Mouse (Mus musculus): ENCODE measurements around the gene Rpl32.

Gene Rpl32

GRCm38 (mm10) chr6:115815041-115815440, 6.5 kb upstream of the Rpl32 start:
- DNase-seq (ENCODE audit: low spot score) = no peak

- DNase-seq (ENCODE audit: low spot score) = peak; percentile 53
Measured at GRCm38 (mm10) chr6:115814104-115814503, 5.6 kb upstream of the Rpl32 start.

- DNase-seq (ENCODE audit: low spot score) = no peak
Measured at GRCm38 (mm10) chr6:115811606-115812005, 3.1 kb upstream of the Rpl32 start.

- no peak for DNase-seq (ENCODE audit: low spot score)
Measured at GRCm38 (mm10) chr6:115808196-115808487, 405 bp downstream of the Rpl32 start.

GRCm38 (mm10) chr6:115807464-115808195, 917 bp downstream of the Rpl32 start:
- no peak for DNase-seq (ENCODE audit: low spot score)

GRCm38 (mm10) chr6:115804432-115805192, 3.9 kb downstream of the Rpl32 start:
- DNase-seq (ENCODE audit: low spot score) = no peak

GRCm38 (mm10) chr6:115803541-115804382, 4.8 kb downstream of the Rpl32 start:
- DNase-seq (ENCODE audit: low spot score) = peak; percentile 67

- DNase-seq (ENCODE audit: low spot score) = no peak
Measured at GRCm38 (mm10) chr6:115801811-115802210, 6.7 kb downstream of the Rpl32 start.

- no peak for DNase-seq (ENCODE audit: low spot score)
Measured at GRCm38 (mm10) chr6:115792691-115793215, 15.8 kb downstream of the Rpl32 start.

GRCm38 (mm10) chr6:115791842-115792686, 16.5 kb downstream of the Rpl32 start:
- no peak for DNase-seq (ENCODE audit: low spot score)

GRCm38 (mm10) chr6:115791016-115791415, 17.5 kb downstream of the Rpl32 start:
- DNase-seq (ENCODE audit: low spot score) = no peak

- DNase-seq (ENCODE audit: low spot score) = no peak
Measured at GRCm38 (mm10) chr6:115782781-115783180, 25.8 kb downstream of the Rpl32 start.

- DNase-seq (ENCODE audit: low spot score) = no peak
Measured at GRCm38 (mm10) chr6:115776363-115776762, 32.2 kb downstream of the Rpl32 start.

GRCm38 (mm10) chr6:115775838-115776237, 32.7 kb downstream of the Rpl32 start:
- DNase-seq (ENCODE audit: low spot score) = no peak

- no peak for DNase-seq (ENCODE audit: low spot score)
Measured at GRCm38 (mm10) chr6:115774501-115774921, 34.0 kb downstream of the Rpl32 start, which contains the start of gene Cand2. Cand2 (plus strand) TSS chr6:115774538.

- no peak for DNase-seq (ENCODE audit: low spot score)
Measured at GRCm38 (mm10) chr6:115773966-115774413, 34.6 kb downstream of the Rpl32 start.

- no peak for DNase-seq (ENCODE audit: low spot score)
Measured at GRCm38 (mm10) chr6:115772604-115773003, 35.9 kb downstream of the Rpl32 start.

GRCm38 (mm10) chr6:115772201-115772600, 36.3 kb downstream of the Rpl32 start:
- no peak for DNase-seq (ENCODE audit: low spot score)

- DNase-seq (ENCODE audit: low spot score) = no peak
Measured at GRCm38 (mm10) chr6:115770852-115771251, 37.7 kb downstream of the Rpl32 start.

- DNase-seq (ENCODE audit: low spot score) = no peak
Measured at GRCm38 (mm10) chr6:115770059-115770670, 38.4 kb downstream of the Rpl32 start.

GRCm38 (mm10) chr6:115768207-115768606, 40.3 kb downstream of the Rpl32 start:
- no peak for DNase-seq (ENCODE audit: low spot score)

Data from left cerebral cortex, adult 11 months (tissue).